8 mouse cellular contexts compared by ENCODE assay signal in genomic region chr8:94172075-94172808, GRCm38 (mm10). TPM values are rescaled to one million over a fixed set of nuclear protein-coding genes. Genes with fewer than 3 reads are reported as not detected.
A peak's percentile ranks its signal among the peaks of the same experiment; 100 is the strongest.
DNase-seq lines count a peak whose midpoint lies in the region; ATAC-seq and TF ChIP-seq lines count a peak whose summit lies in the region.

Gene Mt2 (plus strand): TSS chr8:94172664.

- peak; percentile 98 for DNase-seq in ES-CJ7 (ENCODE audit: low read depth, low spot score)
- peak; percentile 74 for DNase-seq in brain, embryonic 14.5 days (ENCODE audit: low read depth)
- DNase-seq in forebrain, embryonic 10.5 days (ENCODE audit: extremely low spot score, low spot score): peak; percentile 66
- peak; percentile 89 for DNase-seq in kidney, postnatal 14 days
- peak; percentile 84 for DNase-seq in urinary bladder, postnatal 14 days (ENCODE audit: low spot score)

- peak within 1 kb of the TSS; percentile 97 for H3K4me2 ChIP-seq in heart, embryonic 15.5 days
- H3K4me2 ChIP-seq in liver, embryonic 16.5 days (ENCODE audit: low read depth, low read length): peak within 1 kb of the TSS; percentile 89
- H3K4me2 ChIP-seq in neural tube, embryonic 13.5 days: peak within 1 kb of the TSS; percentile 83

- ATAC-seq in heart, embryonic 15.5 days (replicated peaks; ENCODE audit: insufficient number of reproducible peaks, insufficient read depth, low FRiP score, low read depth): peak; percentile 82
- peak; percentile 89 for ATAC-seq in liver, embryonic 16.5 days (ENCODE audit: low read depth)
- peak; percentile 71; the same call in 1 of the 2 replicates for ATAC-seq in neural tube, embryonic 13.5 days (ENCODE audit: low read depth)

- H3K27ac ChIP-seq in forebrain, embryonic 10.5 days: peak within 1 kb of the TSS; percentile 80
- peak within 1 kb of the TSS; percentile 29 for H3K27ac ChIP-seq in heart, embryonic 15.5 days
- H3K27ac ChIP-seq in liver, embryonic 16.5 days (ENCODE audit: low read length): peak within 1 kb of the TSS; percentile 99
- H3K27ac ChIP-seq in neural tube, embryonic 13.5 days (replicated peaks): no peak within 1 kb of the TSS

- H3K27me3 ChIP-seq in forebrain, embryonic 10.5 days (ENCODE audit: poor library complexity, severe bottlenecking): peaks cover 95% of the 10 kb centered on the region
- H3K27me3 ChIP-seq in heart, embryonic 15.5 days: peaks cover 68% of the 10 kb centered on the region
- no peaks in the 10 kb centered on the region for H3K27me3 ChIP-seq in liver, embryonic 16.5 days (ENCODE audit: control insufficient read depth, insufficient read depth, low read depth, low read length)
- H3K27me3 ChIP-seq in neural tube, embryonic 13.5 days: peaks cover 87% of the 10 kb centered on the region

- no peak for TF ChIP-seq POLR2A in brain, embryonic 14.5 days (IDR thresholded peaks at IDR 0.05; ENCODE audit: borderline replicate concordance, extremely low read depth, insufficient read depth, insufficient read length, poor library complexity, severe bottlenecking)

- H3K9me3 ChIP-seq in forebrain, embryonic 10.5 days: no peaks in the 10 kb centered on the region
- no peaks in the 10 kb centered on the region for H3K9me3 ChIP-seq in heart, embryonic 15.5 days (replicated peaks)
- no peaks in the 10 kb centered on the region for H3K9me3 ChIP-seq in liver, embryonic 16.5 days (replicated peaks; ENCODE audit: control insufficient read depth, low read length)
- H3K9me3 ChIP-seq in neural tube, embryonic 13.5 days: no peaks in the 10 kb centered on the region

- WGBS in forebrain, embryonic 10.5 days: under 1% methylated on average over 56 of the region's 56 CpGs
- under 1% methylated on average over 56 of the region's 56 CpGs for WGBS in heart, embryonic 15.5 days
- WGBS in liver, embryonic 16.5 days (ENCODE audit: insufficient replicate concordance): under 1% methylated on average over 56 of the region's 56 CpGs
- under 1% methylated on average over 56 of the region's 56 CpGs for WGBS in neural tube, embryonic 13.5 days

- H3K36me3 ChIP-seq in forebrain, embryonic 10.5 days (replicated peaks): no peaks in the 10 kb centered on the region
- H3K36me3 ChIP-seq in heart, embryonic 15.5 days: no peaks in the 10 kb centered on the region
- no peaks in the 10 kb centered on the region for H3K36me3 ChIP-seq in liver, embryonic 16.5 days (ENCODE audit: control insufficient read depth, insufficient read depth)
- no peaks in the 10 kb centered on the region for H3K36me3 ChIP-seq in neural tube, embryonic 13.5 days

- TF ChIP-seq CTCF in brain, embryonic 14.5 days (IDR thresholded peaks at IDR 0.05; ENCODE audit: borderline replicate concordance, extremely low read depth, insufficient read depth, insufficient read length): no peak

- peaks cover 38% of the 10 kb centered on the region for H3K4me1 ChIP-seq in forebrain, embryonic 10.5 days
- H3K4me1 ChIP-seq in heart, embryonic 15.5 days (replicated peaks): peaks cover 24% of the 10 kb centered on the region
- H3K4me1 ChIP-seq in liver, embryonic 16.5 days (ENCODE audit: control insufficient read depth, low read depth, low read length): peaks cover 57% of the 10 kb centered on the region
- H3K4me1 ChIP-seq in neural tube, embryonic 13.5 days (replicated peaks): peaks cover 24% of the 10 kb centered on the region

- H3K4me3 ChIP-seq in forebrain, embryonic 10.5 days: peak within 1 kb of the TSS; percentile 57
- peak within 1 kb of the TSS; percentile 58 for H3K4me3 ChIP-seq in heart, embryonic 15.5 days
- H3K4me3 ChIP-seq in liver, embryonic 16.5 days (ENCODE audit: low read depth, low read length): peak within 1 kb of the TSS; percentile 86
- H3K4me3 ChIP-seq in neural tube, embryonic 13.5 days: peak within 1 kb of the TSS; percentile 41

- H3K9ac ChIP-seq in heart, embryonic 15.5 days: peak within 1 kb of the TSS; percentile 56
- H3K9ac ChIP-seq in liver, embryonic 16.5 days (ENCODE audit: low read depth, low read length): peak within 1 kb of the TSS; percentile 94
- H3K9ac ChIP-seq in neural tube, embryonic 13.5 days: peak within 1 kb of the TSS; percentile 62

RNA-seq across cellular contexts. Expression of gene Mt2, which starts in this region (rescaled TPM):
- polyA plus RNA-seq in brain, embryonic 14.5 days (2012; rRNA removed): 15.6 and 32.2 TPM in 2 replicates
- 55.1 and 68.7 TPM in 2 replicates for polyA plus RNA-seq in forebrain, embryonic 10.5 days (2016; fragmentation: Nextera tagmentation; extraction: Ambion mirVana)
- 47.8 and 51.2 TPM in 2 replicates for polyA plus RNA-seq in heart, embryonic 15.5 days (2015; fragmentation: Nextera tagmentation; extraction: Ambion mirVana)
- 1,547 and 1,681 TPM in 2 replicates for polyA plus RNA-seq in liver, embryonic 16.5 days (2015; fragmentation: Nextera tagmentation; extraction: Ambion mirVana)
- polyA plus RNA-seq in neural tube, embryonic 13.5 days (2015; fragmentation: Nextera tagmentation; extraction: Ambion mirVana): 9.5 and 12.0 TPM in 2 replicates

Comparison
In these comparisons a context has a peak if more than half of its experiments do, and no peak if none do; other contexts are left out.
1. RNA of gene Mt2 (polyA plus RNA-seq): 1,547 to 1,681 TPM in liver, embryonic 16.5 days; 55.1 to 68.7 TPM in forebrain, embryonic 10.5 days, 47.8 to 51.2 TPM in heart, embryonic 15.5 days, 15.6 to 32.2 TPM in brain, embryonic 14.5 days and 9.5 to 12.0 TPM in neural tube, embryonic 13.5 days; every median in the first group is over 10 times any median in the second.
2. Peak in every context shown above with its lines, with median percentiles within 50 percentile points of each other: DNase-seq, H3K4me3 ChIP-seq, ATAC-seq, H3K4me2 ChIP-seq and H3K9ac ChIP-seq.